Mouse (Mus musculus) lung, embryonic 15.5 days (tissue): ENCODE data around the gene Gprin1. TPM values are rescaled to one million over a fixed set of nuclear protein-coding genes. Genes with fewer than 3 reads are reported as not detected.

Experiments used
- ATAC-seq: fragments of 200-750 bp; cut with Nextera tagmentation; 2 replicates; pipeline ENCODE4 v1.8.0; 2017; ENCODE audit warnings: moderate number of reproducible peaks, borderline replicate concordance; ENCODE audit not compliant: low FRiP score, low TSS enrichment; ENCODE audit errors: extremely low read depth
- H3K27ac ChIP-seq: fragments of 300-500 bp; sonication (generic); 2 replicates; pipeline ENCODE4 v1.5.1; 2015; ENCODE audit warnings: moderate library complexity, mild to moderate bottlenecking, inconsistent platforms
- H3K27me3 ChIP-seq: fragments of 300-500 bp; sonication (generic); 2 replicates; pipeline ENCODE4 v1.6.1; 2015; ENCODE audit warnings: inconsistent platforms
- H3K36me3 ChIP-seq: fragments of 300-500 bp; sonication (generic); 2 replicates; pipeline ENCODE4 v1.6.1; 2015; ENCODE audit warnings: inconsistent platforms
- H3K4me1 ChIP-seq: fragments of 300-500 bp; sonication (generic); 2 replicates; pipeline ENCODE4 v1.6.1; 2015; ENCODE audit warnings: inconsistent platforms
- H3K4me2 ChIP-seq: fragments of 300-500 bp; sonication (generic); 2 replicates; pipeline ENCODE4 v1.6.1; 2015; ENCODE audit warnings: inconsistent platforms, mild to moderate bottlenecking, moderate library complexity
- H3K4me3 ChIP-seq: fragments of 300-500 bp; sonication (generic); 2 replicates; pipeline ENCODE4 v1.5.1; 2015; ENCODE audit warnings: mild to moderate bottlenecking, inconsistent platforms
- H3K9ac ChIP-seq: fragments of 300-500 bp; sonication (generic); 2 replicates; pipeline ENCODE4 v1.6.1; 2015; ENCODE audit warnings: inconsistent platforms
- H3K9me3 ChIP-seq: fragments of 300-500 bp; sonication (generic); 2 replicates; pipeline ENCODE4 v1.6.1; 2016; ENCODE audit warnings: inconsistent platforms
- WGBS: fragments of 180-500 bp; shearing (Covaris S2); methylation state at CpG from one replicate; pipeline ENCODE4 v1.1.7; 2015; 5-methylcytosine and 5-hydroxymethylcytosine counted together
- polyA plus RNA-seq: library from polyadenylated mRNA; unstranded; fragments of >200 nt; fragmentation: Nextera tagmentation; extraction: Ambion mirVana; gene quantifications from 2 replicates; pipeline ENCODE4 v1.2.1, GENCODE M21; 2015

Gprin1 gene
- polyA plus RNA-seq, 1 experiment from 2014 or later, result 0.24 TPM

DNA sequence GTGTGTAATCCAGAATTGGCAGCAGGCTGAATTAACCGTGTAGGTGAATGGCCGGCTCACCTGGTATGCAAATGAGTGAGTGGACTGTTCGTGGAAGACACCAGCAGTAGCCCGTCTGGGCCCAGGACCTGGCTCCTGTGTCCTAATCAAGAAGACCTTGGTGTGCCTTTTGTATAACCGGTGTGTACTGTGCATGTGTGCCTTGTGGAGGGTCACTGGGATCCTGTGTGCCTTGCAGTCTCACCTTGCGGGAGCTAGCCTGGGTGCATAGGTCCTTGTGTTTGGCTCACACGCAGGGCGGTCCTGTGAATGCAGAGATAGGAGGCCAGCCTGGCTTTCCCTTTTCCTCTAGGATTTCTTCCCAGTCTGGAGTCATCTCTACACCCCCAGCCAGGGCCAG lies 1.5 kb downstream of the Gprin1 start:
- H3K4me3 ChIP-seq, result no peak overlapping the region
- no peak overlapping the region for H3K9ac ChIP-seq
- H3K27ac ChIP-seq, result no peak overlapping the region
- H3K4me2 ChIP-seq, result no peak overlapping the region
- H3K36me3 ChIP-seq, result no peaks in the 10 kb centered on the region
- no peaks in the 10 kb centered on the region for H3K9me3 ChIP-seq
- no peak for ATAC-seq
- H3K4me1 ChIP-seq, result peaks cover 10% of the 10 kb centered on the region
- peaks cover 42% of the 10 kb centered on the region for H3K27me3 ChIP-seq
- 79% methylated on average over 8 of the region's 8 CpGs for WGBS

DNA sequence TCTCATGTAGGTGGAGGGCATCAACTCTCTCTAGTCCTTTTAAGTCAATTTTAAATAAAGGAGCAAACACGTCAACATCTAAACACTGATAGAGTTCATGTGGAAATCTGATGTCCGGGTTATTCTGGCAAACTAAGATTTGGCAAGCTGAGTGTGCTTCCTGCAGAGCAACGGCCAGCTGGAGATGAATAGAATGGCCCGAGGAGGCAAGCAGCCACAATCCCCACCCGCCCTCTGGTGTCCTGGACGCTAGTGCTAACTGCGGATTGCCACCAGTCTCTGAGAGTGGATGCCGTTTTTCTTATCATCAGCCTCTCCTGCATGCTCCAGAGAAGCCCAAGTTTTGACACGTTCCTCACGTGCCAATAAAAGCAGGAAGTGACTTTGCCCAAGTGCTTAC lies 2.8 kb downstream of the Gprin1 start:
- Histone ChIP-seq H3K27me3 (peaks cover 46% of the 10 kb centered on the region), H3K27ac (no peak overlapping the region), H3K4me1 (peaks cover 10% of the 10 kb centered on the region), H3K36me3 (no peaks in the 10 kb centered on the region), H3K4me2 (no peak overlapping the region), H3K9me3 (no peaks in the 10 kb centered on the region), H3K4me3 (no peak overlapping the region), H3K9ac (no peak overlapping the region)
- 33% methylated on average over 10 of the region's 10 CpGs for WGBS
- no peak for ATAC-seq

DNA sequence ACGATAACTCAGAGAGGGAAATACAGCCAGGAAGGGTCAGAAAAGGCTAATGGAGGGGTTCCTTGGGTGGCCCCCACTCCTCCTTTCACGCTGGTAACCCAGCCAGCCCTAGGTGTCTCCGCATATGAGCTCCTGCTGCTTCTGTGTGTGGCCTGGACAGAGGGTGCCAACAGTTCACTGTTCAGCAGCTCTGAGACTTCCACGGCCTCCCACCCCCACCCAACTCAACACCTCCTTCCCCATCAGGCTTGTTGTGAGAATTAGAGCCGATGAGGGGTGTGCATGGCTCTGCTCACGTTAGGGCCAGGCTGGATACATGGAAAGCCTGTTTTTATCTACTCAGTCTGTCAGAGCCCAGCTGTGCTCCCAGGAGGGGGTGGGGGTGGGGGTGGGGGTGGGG lies 3.6 kb downstream of the Gprin1 start:
- H3K4me2 ChIP-seq, result no peak overlapping the region
- no peak overlapping the region for H3K9ac ChIP-seq
- ATAC-seq, result no peak
- H3K27me3 ChIP-seq, result peaks cover 46% of the 10 kb centered on the region
- no peaks in the 10 kb centered on the region for H3K9me3 ChIP-seq
- 41% methylated on average over 6 of the region's 6 CpGs for WGBS
- no peaks in the 10 kb centered on the region for H3K36me3 ChIP-seq
- no peak overlapping the region for H3K4me3 ChIP-seq
- H3K27ac ChIP-seq, result no peak overlapping the region
- H3K4me1 ChIP-seq, result peaks cover 10% of the 10 kb centered on the region

DNA sequence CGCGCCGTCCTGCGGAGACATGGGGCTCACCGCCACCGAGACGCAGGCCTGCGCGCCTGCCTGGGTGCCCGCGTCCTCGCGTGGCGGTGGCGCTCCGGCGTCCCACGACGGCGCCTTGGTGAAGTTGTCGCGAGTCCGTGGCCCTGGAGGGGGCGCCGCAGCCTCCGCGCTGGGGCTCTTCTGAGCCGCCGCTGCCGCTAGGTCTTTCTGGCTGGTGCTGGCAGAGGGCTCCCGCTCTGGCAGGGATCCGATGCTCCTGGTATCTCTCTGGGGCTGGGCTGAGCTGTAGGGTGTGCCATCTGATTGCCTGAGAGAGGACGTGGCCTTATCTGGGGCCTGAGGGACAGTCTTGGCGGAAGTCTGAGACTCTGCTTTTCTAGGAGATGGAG lies 11.5 kb downstream of the Gprin1 start:
- Histone ChIP-seq H3K27ac (no peak overlapping the region), H3K9ac (no peak overlapping the region), H3K27me3 (peaks cover 57% of the 10 kb centered on the region), H3K4me1 (peaks cover 7% of the 10 kb centered on the region), H3K4me2 (peak overlapping the region; percentile 67), H3K9me3 (no peaks in the 10 kb centered on the region), H3K36me3 (no peaks in the 10 kb centered on the region), H3K4me3 (peak overlapping the region; percentile 39)
- WGBS, result 1% methylated on average over 26 of the region's 34 CpGs
- ATAC-seq, result no peak

DNA sequence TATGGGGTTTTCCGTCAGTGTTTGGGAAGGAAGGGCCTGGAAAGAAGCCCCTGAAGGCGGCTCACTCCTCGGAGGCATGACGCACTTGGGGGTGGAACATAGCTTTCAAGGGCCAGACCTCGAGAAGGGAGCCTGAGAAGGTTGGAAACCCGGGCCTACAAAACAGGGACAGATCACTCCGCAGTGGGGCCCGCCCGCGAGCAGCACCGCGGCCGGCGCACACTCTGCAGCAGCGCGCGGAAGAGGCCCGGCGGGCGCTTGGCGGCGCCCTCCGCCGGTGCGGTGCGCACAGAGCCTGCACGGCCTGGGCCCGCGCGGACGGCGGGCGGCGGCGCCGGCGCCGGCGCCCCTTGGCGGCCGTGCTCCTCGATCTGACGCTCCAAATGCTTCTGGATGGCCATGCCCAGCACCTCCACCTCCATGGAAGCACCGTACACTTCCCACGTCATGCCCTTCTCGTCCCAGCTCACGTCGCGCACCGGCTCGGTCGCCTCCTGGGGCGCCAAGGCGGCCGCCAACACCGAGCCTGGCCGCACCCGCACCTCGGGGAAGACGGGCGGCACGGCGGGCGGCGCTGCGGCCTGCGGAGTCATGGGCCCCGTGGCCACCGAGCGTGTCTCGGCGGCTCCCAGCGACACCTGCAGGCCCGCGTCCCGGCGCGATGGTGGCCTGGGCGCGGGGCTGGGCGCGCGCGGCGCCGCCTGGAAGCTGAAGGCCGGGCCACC lies 12.0 kb downstream of the Gprin1 start:
- Histone ChIP-seq H3K9ac (no peak overlapping the region; the same call in 1 of the 2 replicates), H3K27me3 (peaks cover 56% of the 10 kb centered on the region), H3K27ac (no peak overlapping the region), H3K4me2 (peak overlapping the region; percentile 67), H3K4me1 (peaks cover 7% of the 10 kb centered on the region), H3K4me3 (peak overlapping the region; percentile 39), H3K9me3 (no peaks in the 10 kb centered on the region), H3K36me3 (no peaks in the 10 kb centered on the region)
- ATAC-seq, result no peak
- WGBS, result under 1% methylated on average over 83 of the region's 87 CpGs

DNA sequence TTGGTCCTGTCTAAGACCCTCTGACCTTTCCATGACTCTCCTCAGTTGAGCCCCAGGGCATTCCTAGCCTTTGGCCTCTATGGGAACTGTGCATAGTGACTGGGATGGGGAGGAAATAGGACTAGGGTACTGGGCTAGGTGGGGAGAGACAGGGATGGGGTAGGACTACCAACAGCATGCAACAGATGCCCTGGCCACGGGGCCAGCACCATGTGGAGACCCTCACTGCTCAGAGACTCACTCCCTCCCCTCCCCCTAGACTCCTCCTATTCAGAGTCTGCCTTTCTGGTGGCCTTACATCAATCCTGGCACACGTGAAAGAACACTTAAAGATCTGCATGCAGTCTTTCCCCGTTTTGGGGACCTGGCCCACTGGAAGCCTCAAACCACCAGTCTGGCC lies 12.7 kb downstream of the Gprin1 start:
- H3K9me3 ChIP-seq, result no peaks in the 10 kb centered on the region
- H3K4me3 ChIP-seq, result peak overlapping the region; percentile 39; the same call in 1 of the 2 replicates
- H3K4me2 ChIP-seq, result no peak overlapping the region
- ATAC-seq, result no peak
- H3K36me3 ChIP-seq, result no peaks in the 10 kb centered on the region
- H3K4me1 ChIP-seq, result peaks cover 7% of the 10 kb centered on the region
- 14% methylated on average over 3 of the region's 3 CpGs for WGBS
- no peak overlapping the region for H3K9ac ChIP-seq
- no peak overlapping the region for H3K27ac ChIP-seq
- H3K27me3 ChIP-seq, result peaks cover 50% of the 10 kb centered on the region

DNA sequence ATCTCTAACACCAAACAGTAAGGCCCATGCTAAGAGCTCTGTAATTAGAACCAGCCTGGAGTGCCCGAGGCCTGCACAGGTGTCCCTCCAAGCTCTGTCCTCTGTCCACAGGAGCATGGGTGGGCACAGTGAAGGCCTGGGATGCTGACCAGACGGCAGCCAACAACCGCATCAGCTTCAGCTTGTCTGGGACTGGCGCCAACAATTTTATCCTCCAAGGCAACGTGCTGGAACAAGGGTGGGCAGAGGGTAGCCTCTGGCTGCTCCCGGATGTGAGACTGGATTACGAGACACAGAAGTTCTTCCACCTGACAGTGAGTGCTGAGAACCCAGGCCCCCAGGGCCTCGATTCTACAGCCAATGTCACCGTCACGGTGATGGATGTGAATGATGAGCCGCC lies 23.5 kb downstream of the Gprin1 start:
- H3K36me3 ChIP-seq, result no peaks in the 10 kb centered on the region
- ATAC-seq, result no peak
- WGBS, result 53% methylated on average over 11 of the region's 11 CpGs
- no peak overlapping the region for H3K27ac ChIP-seq
- no peak overlapping the region for H3K4me2 ChIP-seq
- H3K9me3 ChIP-seq, result no peaks in the 10 kb centered on the region
- H3K9ac ChIP-seq, result no peak overlapping the region
- H3K4me3 ChIP-seq, result no peak overlapping the region
- H3K4me1 ChIP-seq, result no peaks in the 10 kb centered on the region
- no peaks in the 10 kb centered on the region for H3K27me3 ChIP-seq

DNA sequence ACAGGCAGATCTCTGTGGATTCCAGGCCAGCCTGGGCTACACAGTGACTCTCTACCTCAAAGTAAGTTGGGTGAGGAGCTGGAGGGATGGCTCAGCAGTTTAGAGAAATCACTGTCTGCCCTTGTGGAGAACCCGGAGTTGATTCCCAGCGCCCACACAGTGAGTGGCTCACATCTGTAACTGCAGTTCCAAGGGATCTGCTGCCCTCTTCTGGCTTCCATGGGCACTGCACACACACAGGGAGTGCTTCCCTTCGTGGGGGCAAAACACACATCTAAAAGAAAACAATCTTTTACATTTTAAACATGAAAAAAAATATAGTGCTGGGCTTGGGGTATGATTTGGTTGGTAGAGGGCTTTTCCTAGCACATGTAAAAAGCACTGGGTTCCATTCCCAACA lies 26.5 kb downstream of the Gprin1 start:
- Histone ChIP-seq H3K4me1 (no peaks in the 10 kb centered on the region), H3K4me2 (no peak overlapping the region), H3K27me3 (no peaks in the 10 kb centered on the region), H3K4me3 (no peak overlapping the region), H3K27ac (no peak overlapping the region), H3K36me3 (no peaks in the 10 kb centered on the region), H3K9me3 (no peaks in the 10 kb centered on the region), H3K9ac (no peak overlapping the region)
- ATAC-seq, result no peak
- 83% methylated on average over 3 of the region's 3 CpGs for WGBS

DNA sequence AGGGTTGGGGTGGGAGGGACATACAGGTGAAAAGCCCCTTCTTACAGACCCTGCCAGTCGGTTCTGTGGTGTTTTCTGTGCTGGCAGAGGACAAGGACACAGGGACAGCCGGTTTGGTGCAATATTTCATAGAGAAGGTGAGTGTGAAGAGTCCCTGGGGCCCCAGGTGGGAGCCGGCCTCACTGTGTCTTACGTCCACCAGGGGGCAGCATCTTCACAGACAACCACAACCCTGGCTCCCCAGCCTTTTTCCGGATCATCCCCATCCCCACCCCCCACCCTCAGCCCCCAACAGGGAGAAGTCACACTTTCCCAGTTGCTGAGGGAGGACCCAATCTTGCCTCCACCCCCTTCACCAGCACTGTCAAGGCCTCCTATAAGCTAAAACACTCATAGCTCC lies 32.8 kb downstream of the Gprin1 start:
- ATAC-seq, result no peak
- H3K9ac ChIP-seq, result no peak overlapping the region
- H3K27ac ChIP-seq, result no peak overlapping the region
- WGBS, result 2% methylated on average over 5 of the region's 5 CpGs
- no peak overlapping the region for H3K4me2 ChIP-seq
- no peak overlapping the region for H3K4me3 ChIP-seq
- no peaks in the 10 kb centered on the region for H3K36me3 ChIP-seq
- H3K4me1 ChIP-seq, result no peaks in the 10 kb centered on the region
- H3K9me3 ChIP-seq, result no peaks in the 10 kb centered on the region
- no peaks in the 10 kb centered on the region for H3K27me3 ChIP-seq

DNA sequence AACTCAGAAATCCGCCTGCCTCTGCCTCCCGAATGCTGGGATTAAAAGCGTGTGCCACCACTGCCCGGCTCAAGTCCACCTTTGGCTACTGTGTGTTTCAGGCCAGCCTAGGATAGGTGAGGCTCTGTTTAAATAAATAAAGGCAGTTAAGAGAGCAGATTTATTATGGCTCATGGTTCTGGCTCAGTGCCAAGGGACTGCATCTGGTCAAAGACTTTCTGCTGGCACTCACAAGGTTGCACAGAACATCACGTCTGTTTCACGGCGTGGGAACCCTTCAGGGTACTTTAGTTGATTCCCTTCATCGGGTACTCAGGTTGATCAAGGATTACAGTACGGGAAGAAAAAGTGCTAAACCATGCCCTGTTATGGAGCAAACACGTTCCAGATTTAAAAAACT lies 34.7 kb downstream of the Gprin1 start:
- Histone ChIP-seq H3K4me1 (no peaks in the 10 kb centered on the region), H3K9ac (no peak overlapping the region), H3K27me3 (no peaks in the 10 kb centered on the region), H3K36me3 (no peaks in the 10 kb centered on the region), H3K9me3 (no peaks in the 10 kb centered on the region), H3K27ac (no peak overlapping the region), H3K4me2 (no peak overlapping the region), H3K4me3 (no peak overlapping the region)
- WGBS, result 64% methylated on average over 10 of the region's 10 CpGs
- ATAC-seq, result no peak

DNA sequence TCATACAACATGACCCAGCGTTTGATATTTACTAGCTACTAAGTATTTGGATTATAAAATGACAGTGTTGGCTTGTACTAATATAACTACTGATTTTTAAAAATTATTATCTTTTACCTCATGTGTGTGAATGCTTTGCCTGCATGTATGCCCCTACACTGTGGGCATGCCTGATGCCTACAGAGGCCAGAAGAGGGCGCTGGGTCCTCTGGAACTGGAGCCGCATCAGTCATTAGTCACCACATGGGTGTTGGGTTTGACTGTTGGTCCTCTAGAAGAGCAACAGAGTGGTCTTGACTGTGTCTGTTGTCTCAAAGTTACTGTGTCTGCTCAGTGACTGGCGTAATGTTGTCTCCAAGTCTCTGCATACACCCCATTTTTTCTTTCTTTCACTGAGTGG lies 35.3 kb downstream of the Gprin1 start:
- Histone ChIP-seq H3K9ac (no peak overlapping the region), H3K4me3 (no peak overlapping the region), H3K9me3 (no peaks in the 10 kb centered on the region), H3K4me1 (no peaks in the 10 kb centered on the region), H3K36me3 (no peaks in the 10 kb centered on the region), H3K27me3 (no peaks in the 10 kb centered on the region), H3K4me2 (no peak overlapping the region), H3K27ac (no peak overlapping the region)
- no peak for ATAC-seq
- WGBS, result 39% methylated on average over 4 of the region's 4 CpGs

DNA sequence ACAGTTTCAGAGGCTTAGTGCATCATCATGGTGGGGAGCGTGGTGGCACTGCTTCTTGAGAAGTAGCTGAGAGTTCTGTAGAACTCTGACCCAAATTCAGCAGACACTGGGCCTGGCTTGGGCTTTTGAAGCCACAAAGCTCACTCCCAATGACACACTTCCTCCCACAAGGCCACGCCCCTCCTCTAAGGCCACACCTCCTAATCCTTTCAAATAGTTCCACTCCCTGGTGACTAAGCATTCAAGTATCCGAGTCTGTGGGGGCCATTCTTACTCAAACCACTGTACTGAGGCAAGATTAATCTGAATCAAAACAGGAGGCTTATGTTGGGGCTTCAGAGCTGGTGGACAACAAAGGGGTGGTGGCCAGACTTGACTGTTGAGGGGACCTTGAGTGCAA lies 38.8 kb downstream of the Gprin1 start:
- Histone ChIP-seq H3K27ac (no peak overlapping the region), H3K9me3 (no peaks in the 10 kb centered on the region), H3K4me2 (no peak overlapping the region), H3K36me3 (no peaks in the 10 kb centered on the region), H3K9ac (no peak overlapping the region), H3K27me3 (no peaks in the 10 kb centered on the region), H3K4me1 (no peaks in the 10 kb centered on the region), H3K4me3 (no peak overlapping the region)
- no peak for ATAC-seq
- WGBS, result 69% methylated on average over 3 of the region's 3 CpGs

DNA sequence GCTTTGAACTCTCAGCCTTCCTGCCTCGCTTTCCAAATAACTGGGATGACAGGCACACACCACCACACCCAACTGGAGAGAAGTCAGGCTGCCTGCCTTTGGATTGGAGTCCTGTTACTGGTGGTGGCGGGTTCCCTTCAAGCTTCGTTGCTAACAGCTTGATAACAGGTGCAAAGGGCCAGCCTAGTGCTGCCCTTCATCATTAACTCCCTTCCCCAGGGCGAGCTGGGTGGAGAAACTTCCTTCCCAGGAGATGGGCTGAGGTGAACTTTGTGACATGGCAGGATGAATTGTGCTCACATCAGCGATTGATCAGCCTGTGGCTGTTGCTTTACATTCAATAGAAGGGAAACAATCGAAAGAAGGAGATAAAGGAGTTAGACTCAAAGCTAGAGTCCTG lies 44.8 kb downstream of the Gprin1 start:
- no peak overlapping the region for H3K27ac ChIP-seq
- no peak overlapping the region for H3K4me2 ChIP-seq
- no peak for ATAC-seq
- no peaks in the 10 kb centered on the region for H3K36me3 ChIP-seq
- H3K4me1 ChIP-seq, result no peaks in the 10 kb centered on the region
- H3K4me3 ChIP-seq, result no peak overlapping the region
- no peak overlapping the region for H3K9ac ChIP-seq
- no peaks in the 10 kb centered on the region for H3K9me3 ChIP-seq
- no peaks in the 10 kb centered on the region for H3K27me3 ChIP-seq
- WGBS, result 44% methylated on average over 6 of the region's 6 CpGs
